Mouse (Mus musculus) liver, embryonic 14.5 days (tissue): ENCODE measurements around the gene Zfp91.

Experiments used
- CTCF ChIP-seq: IDR thresholded peaks from 2 replicates; pipeline ENCODE4 v1.5.1; 2016; ENCODE audit warnings: antibody characterized with exemption, low read depth, control low read depth
- EP300 ChIP-seq: IDR thresholded peaks from 2 replicates; pipeline ENCODE4 v1.6.1; 2016; ENCODE audit warnings: antibody characterized with exemption, low read depth

DNA sequence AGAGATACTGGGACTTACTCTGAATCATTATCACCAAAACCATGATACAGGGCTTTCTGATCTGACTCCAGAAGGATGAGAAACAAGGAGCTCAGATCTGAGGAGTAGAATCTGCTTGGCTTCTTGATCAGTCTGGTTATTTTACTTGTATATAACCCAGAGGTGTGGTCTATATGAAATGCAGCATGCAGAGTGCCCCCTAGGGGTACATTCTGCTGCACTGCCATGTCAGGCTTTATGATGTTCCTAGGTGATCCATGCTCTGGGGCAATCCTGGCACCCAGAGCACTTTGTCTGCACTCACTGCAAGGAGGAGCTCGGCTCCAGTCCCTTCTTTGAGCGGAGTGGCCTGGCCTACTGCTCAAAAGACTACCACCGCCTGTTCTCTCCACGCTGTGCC is 28.6 kb upstream of the Zfp91 start:
- TF ChIP-seq CTCF (peak; percentile 46), EP300 (no peak)
